Mouse (Mus musculus): ENCODE measurements at regions not wholly inside any gene's neighbourhood (a gene's known extent, or its start where the extent isn't known, plus 50 kb on each side); places are given as distances from the start of the nearest gene placed in this dataset.
A peak's percentile ranks its signal among the peaks of the same experiment; 100 is the strongest.

DNA sequence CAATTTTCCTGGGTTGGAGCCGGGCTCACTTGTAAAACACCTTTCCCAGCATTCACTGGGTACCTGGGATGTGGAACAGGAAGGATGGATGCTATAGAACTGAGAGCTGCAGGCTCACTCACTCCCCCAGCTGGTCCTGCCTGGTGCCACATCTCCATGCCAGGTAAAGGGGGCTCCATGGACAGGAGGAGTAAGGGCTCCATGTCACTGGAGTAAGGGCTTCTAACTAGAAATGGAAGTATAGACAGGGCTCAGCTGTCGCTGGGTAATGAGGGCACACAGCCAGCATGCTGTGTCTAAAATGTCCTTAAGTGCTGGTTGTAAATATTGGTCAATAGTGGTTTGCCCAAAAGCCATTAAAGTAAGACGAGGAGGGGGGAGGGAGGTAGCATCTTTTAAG, 99.4 kb upstream of the Gpr12 start:
- no peak for DNase-seq

DNA sequence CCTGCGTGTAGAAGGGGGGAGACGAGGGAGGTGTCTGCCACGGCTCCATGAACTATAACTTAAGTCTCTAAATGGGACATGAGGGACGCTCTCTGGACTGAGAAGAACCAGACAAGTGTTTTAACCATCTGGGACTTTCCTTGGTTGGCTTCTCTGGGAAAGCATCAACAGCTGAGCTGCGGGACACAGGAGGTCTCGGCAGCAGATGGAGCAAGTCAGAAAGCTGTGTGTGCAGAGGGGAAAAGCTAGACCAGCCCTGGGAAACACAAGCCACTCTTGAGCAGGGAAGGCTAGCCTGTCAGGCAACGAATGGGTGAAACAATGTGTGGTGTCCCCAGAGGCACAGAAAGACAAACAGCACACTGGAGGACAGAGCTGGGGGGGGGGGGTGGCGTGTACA, 98.5 kb upstream of the Gpr12 start:
- DNase-seq: peak in 1 of 2 experiments; percentile 14

DNA sequence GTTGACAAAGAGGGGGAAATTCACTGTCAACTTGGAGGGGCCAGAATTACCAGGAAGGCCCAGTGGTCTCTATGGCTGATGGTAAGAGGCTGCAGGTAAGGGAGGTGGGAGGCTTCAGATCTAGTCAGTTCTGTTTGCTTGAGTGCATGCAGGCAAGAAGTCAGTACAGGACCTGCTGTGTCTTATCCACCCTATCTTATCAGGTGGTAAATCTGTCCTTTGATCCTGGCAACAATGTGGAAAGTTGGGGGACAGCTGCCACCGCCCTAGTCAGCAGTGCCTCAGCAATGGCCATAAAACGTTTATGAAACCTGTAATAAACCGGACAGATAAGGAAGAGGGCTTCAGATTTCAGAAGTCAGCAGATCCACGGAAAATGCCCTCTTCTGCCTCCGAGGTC, 97.9 kb upstream of the Gpr12 start:
- DNase-seq: no peak

DNA sequence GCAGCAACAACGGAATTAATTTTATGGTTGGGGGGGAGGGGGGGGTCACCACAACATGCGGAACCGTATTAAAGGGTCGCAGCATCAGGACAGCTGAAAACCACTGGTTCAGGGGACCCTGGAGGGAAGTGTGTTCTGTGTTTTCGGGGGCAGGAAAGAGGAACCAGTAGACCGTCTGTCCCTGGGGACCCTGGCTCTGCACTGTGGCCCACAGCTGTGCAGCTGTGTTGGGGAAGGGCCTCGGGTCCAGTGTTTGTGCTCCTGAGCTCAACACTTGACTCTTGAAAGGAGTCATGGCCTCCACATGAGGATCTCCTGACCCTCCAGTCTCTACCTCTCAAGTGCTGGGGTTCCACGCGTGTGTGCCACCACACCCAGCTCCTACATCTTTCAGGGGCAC, 96.5 kb upstream of the Gpr12 start:
- peak; percentile 22 to 63 for DNase-seq

DNA sequence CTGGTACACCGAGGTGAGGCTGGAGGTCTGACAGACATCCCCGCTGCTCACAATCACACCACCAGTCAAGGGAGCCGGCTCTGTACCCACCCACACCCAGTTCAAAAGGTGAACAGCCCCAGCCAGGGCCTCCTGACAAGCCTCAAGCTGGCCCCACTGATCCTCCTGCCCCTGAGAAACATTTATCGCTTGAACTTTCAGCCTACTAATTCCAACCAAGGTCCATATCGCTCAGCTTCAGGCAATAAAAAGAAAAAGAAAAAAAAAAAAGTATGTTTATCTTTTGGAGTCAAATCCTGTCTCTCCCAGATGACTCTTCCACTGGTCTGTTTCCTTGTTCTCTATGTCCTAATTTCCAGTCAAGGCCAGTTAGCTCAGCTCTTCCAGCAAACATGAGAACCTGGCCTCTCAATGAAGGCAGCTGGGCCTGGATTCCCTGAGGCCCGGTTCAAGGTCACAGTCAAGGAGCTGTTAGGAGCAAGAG, 94.2 kb upstream of the Gpr12 start:
- peak in 1 of 2 experiments; percentile 44 for DNase-seq

DNA sequence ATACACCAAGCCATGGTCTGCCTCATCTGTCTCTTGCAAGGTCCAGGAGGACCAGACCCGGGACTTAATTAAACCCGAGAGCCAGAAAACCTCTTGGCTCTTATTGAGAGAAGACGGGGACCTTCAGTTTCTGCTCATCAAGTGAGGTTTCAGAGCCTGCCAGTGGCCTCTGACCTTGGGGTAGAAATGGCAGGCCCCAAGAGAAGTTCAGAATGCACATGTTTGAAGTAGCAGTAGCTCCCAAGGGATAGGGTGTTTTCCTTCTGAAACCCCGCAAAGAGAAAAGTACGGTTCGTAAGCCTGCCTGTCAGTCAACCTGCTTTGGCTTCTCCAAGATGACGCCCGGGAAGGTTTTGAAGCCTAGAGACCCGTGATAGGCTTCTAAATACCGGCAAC, 93.7 kb upstream of the Gpr12 start:
- no peak for DNase-seq

DNA sequence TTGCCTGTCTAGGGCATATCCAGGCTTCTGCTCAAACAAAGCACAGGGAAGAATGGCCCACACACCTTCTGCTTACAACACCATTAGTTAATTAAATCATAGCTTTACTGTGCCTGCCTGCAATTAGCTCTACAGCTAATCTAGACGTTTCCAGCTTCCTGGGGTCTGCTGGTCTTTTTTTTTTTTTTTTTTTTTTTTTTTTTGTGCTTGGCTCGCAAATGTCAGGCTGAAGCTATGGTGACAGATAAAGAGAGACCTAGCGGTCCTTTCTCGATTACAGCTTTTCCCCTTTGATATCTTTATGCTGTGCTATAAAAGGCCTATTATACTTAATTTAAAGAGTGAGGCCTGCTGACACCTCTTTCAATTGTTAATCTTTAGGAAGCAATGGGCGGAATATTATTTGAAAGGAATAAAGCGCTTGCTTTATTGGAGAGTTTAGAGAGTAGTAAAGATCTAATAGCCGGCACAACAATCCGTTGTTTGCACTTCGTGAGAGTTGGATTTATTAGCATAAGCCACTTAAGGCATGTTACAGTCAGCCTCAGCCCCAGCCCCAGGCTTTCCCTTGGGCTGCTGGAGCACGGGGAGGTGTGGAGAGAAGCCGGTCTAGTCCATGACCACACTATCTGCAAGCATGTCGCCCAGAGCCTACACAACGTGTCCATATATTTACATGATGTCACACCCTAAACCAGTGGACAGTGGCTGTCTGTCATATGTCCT, 93.2 kb upstream of the Gpr12 start:
- DNase-seq: no peak

DNA sequence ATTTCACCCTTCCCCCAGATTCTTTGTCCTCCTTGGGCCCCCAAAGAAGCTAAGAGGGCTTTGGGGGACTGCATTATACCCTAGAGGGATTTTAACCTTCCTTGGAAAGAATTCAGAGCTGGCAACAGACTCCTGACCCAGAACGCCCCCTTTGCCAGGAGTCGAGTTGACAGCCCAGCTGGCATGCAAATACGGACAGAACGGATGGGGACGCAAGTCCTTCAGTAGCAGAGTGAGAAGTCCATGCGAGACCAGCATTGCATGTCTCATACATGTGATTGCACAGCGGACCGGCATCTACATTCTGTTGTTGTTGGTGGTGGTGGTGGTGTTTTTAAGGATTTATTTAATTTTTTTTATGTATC, 92.1 kb upstream of the Gpr12 start:
- no peak for DNase-seq

DNA sequence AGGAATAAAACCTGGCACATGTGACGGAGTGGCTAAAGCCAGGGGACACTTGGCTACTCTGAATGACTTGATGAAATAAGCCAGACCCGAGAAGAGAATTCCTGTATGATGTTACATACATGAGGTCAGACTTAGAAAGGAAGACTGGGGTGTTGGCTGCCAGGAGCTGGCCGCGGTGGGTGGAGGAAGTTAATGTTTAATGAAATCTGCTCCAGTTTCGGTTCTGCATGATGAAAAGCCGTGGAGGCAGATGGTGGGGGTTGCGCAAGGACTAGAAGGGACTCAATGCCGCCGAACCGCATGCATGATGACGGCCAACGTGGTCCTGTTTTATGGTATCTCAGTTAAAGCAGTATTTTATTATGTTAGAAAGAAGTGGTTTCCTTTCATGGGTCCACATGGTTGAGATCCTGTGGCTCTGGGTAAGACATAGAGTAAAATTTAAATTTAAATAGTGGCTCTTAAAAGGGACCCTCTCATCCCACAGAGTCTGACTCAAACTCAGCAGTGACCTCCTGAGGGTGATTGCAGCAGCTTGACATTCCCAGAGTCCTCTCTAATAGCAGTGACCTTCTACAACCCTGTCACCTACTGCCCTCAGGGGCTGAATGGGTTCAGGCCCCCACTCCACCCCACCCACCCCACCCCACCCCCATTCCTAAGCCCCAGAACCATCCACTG, 91.6 kb upstream of the Gpr12 start:
- DNase-seq: peak; percentile 82 to 89

DNA sequence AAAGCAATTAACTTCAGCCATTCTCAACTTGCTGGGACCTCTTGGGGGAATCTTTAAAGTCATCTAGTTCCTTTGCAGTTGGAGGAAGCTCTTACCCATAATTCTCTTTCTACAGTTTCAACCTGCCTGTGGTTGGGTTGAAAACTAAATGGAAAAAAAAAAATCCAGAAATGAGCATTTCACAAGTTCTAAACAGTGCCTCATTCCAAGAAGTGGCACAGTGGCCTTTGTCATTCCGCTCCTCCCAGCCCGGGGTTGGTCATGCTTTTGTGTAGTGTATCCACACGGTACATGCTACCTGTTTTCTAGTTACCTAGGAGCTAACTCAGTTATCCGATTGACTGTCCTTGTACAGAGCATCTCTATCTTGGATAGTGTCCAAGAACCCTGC, 90.8 kb upstream of the Gpr12 start:
- DNase-seq: no peak

DNA sequence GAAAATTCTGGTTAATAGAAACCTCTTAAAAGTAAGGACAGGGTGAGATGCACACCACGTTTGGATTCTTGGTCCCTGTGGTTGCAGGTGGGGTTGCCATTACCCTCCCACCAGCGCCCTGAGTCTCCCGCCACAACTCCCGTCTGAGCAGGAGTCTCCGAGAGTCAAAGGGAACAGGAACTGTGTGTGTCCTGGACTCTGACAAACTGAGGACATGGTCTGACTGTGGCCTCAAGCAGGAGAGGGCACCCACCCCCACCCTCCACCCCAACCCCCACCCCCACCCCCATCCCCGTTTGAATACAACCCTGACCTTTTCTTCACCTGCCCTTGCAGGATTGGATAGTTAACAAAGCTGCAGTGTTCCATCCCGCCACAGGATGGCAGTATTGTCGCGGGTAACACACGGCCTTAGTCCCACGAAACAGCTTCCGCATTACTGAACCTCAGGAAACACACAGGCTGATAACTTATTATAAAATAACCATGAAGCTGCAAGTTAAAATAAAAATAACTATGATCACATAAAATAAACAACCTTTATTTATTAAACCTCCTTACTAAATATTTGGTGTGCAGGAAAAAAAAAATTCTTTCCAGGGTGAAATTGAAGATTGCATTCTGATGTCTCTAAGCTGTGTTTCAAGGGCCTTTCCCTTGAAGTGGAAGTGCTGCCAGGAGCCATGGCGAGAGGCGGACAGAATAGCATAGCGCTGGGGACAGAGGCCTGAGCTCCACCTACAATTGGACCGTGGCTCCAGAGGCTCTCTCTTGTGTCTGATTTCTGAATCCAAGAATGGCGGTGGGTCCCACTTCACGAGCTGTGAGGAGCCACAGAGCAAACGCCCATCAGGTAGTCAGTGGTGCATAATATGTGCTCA, 90.2 kb upstream of the Gpr12 start:
- peak; percentile 73 to 88 for DNase-seq

DNA sequence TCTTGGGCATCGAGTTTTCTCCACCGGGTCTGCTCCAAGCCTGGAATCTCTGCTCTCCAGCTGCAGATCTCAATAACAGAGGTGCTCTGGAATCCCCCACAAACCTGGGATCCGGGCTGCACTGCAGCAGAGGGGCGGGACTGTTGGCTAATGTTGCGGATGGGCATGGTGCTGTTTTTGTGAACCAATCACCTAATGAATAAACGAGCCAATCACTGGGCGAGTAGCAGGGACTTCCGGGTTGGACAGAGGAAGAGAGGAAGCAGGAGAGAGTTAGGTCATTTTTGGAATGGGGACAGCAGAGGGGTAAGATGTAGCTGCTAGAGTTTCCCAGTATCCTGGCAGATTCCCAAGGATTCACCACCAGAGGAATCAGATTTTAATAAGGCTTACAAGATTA, 76.7 kb upstream of the Gpr12 start:
- no peak for DNase-seq

DNA sequence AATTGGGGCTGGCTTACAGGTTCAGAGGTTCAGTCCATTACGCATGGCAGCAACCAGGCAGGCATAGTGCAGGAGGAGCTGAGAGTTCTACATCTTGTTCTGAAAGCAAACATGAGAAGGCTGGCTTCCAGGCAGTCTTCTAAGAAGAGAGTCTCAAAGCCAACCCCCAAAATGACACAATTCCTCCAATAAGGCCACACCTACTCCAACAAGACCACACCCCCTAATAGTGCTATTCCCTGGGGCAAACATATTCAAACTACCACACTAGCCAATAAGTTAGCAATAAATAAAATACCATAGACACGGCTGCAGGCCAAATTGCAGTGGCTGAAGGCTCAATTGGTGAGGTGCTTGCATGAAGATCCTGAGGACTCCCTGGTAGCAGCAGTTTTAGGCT, 72.2 kb upstream of the Gpr12 start:
- DNase-seq: no peak

DNA sequence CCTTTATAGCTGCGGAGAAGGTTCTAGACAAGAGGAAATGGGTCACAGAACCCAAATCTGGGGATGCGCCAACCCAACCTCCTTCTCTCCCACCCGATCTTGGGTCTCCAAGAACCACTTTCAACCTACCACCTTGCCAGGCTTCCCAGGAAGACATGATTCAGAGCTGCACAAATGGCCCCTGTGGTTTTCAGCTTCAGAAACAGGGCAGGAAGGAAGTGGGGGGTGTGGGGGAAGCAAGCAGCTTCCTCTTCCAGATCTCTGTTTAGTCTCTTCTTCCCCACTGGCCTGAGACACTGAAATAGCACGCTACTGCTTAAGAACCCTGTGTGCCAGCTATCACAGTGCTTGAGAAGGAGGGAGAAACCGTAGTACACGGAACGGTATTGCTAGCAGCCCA, 70.4 kb upstream of the Gpr12 start:
- DNase-seq: peak in 1 of 2 experiments; percentile 40

DNA sequence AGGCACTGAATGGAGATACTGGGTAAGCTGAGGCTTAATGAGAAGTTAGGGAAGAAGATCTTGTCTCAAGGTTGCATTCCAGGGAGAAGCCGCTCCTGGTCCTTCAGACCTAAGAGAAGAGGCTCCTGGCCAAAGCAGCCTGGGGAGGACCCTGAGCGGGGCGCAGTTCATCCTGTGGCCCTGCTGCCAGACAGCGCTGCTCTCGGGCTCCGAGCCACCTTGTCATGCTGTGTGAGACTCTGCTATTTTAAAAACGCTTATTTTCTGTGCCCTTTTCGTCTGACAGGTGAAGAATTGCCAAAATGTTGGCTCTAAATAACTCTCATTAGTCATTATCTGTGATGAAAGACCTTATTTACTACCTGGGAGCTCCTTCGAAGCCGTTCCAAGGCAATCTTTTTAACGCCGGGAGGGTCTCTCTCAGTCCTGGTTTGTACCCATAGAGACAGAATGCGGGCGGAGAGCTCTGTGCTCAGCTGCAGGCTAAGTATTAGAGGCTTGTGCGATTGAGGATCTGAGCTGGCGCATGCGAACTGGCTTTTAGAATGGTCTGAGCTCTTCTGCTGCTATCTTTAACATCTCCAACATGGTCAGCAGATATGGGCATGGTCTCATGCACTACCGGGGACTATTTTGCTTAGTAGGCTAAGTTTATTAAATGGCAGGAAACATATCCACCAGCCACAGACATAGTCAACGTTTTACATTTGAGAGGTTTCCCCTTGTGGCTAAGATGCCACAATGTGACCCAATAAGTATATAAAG, 68.8 kb upstream of the Gpr12 start:
- peak in 1 of 2 experiments; percentile 3 for DNase-seq

DNA sequence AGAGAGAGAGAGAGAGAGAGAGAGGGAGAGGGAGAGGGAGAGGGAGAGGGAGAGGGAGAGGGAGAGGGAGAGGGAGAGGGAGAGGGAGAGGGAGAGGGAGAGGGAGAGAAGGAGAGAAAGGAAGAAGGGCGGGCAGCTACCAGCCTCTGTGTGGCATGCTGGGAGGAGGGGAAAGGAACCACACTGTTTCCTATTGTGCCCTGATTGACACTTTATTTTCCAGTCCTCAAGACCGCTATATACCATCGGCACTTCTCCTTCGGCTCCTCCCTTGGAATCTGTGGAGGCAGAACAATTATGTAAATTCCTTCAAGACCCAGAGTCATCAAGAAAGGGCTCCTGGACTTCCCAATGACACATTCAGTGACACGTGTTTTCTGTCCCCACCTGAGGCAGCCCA, 67.8 kb upstream of the Gpr12 start:
- DNase-seq: no peak

DNA sequence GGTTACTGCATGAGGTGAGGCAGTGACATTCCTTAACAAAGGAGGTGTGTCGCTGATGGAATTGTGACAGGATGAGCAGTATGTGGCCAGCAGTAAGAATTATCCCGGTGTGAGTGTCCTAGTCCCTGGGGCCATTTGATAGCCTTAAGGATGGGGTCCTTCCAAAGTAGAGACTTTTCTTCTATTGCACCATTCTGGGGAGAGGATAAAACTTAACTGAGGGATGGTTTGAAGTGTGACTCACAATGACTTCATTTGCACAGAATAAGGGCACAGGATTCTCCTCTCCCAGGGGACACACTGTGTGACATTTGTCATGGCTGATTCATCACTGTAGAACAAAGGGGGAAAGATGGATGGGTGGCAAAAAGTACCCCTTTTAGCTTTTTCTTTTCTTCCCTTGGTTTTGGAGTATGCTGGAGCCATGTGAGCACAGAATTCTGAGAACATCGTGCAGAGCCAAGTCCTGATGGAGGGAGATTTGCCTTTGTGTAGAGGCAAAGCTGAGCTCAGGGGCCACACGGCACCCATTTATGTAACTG, 63.6 kb upstream of the Gpr12 start:
- no peak for DNase-seq

DNA sequence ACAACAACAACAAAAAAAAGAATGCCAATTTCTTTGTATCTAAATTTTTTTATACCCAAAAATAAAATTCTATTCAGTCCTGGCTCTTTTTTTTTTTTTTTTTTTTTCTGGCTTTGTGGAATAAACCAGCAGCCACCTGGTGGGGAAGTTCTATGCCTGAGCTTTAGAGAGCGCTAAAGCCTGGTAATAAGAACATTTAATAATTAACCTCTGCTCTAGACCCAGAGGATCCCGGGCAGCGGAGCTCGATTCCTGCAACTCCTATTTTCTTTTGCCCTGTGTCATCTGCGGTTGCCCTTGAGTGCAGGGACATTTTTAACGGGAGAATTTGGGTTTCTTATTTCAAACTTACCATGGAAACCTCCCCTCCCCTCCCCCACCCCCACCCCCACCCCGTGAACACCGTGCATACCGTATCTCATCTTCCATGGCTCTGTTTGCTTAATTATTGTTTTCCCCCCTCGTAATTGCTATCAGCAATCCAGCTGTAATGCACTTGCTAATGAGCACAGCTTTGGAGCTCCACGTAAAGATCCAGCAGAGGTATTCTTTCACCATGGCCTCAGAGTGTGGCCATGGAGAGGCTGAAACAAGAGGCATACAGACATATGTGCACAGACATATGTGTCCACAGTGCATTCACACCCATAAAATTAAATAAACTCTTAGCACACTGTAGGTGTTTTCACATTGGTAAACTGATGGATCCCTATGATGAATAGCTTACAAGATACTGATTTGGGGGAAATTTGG, 62.8 kb upstream of the Gpr12 start:
- no peak for DNase-seq

DNA sequence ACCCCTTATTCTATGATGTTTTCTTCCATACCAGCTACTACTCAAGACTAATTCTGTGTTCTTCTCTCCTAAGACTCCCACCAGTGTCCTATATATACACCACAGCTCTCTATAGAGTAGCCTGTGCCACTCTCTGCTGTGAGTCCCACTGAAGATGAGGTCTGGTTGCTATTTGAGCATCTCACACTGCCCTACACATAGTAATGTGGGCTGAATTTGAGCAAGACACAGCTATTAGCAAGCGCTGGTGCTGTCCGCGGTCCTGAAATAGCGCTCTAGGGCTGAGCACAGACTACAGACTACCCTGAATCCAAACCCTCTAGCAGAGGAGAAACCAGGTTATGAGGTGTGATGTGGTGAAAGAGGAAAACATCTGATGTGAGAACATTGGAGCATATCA, 59.5 kb upstream of the Gpr12 start:
- peak; percentile 7 to 68 for DNase-seq

DNA sequence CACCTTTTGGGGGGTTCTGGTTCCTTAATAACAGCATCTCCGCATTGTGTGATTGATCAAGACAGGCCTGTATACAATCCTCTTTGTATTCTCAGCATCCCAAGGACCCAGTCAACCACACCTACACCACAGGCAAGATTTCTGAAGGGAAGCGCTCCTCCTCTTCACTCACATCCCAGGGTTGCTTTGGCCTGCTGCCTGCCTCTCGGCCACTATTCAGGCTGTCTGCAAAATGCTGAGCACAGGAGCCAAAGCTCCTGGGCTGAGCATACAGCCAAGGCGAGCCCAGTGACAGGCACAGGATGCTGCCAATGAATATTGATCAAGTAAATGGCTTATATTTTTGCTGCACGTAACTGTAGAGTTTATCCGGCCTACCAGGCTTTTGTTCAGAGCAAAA, 56.9 kb upstream of the Gpr12 start:
- DNase-seq: no peak

DNA sequence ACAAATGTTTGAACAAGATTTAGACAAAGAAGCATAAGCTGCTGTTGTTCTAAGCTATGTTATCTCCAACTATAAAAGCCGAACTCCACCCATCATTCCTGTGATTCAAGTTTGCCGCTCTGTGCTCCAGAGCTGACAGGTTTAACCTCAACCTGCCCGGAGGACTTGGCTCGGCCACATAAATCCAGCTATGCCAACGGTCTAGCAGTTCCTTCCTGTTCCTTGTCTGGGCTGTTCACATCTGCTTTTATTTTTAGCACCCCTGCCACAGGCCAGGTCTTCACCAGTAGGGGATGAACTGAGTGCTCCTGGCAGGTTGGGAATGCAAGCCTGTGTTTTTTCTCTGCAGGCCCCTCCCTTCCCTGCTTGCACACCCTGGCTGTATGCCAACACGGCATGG, 51.8 kb upstream of the Gpr12 start:
- DNase-seq: peak in 1 of 2 experiments; percentile 8

Data from heart, adult 18-20 months (tissue).